ENCODE assay signal across 9 mouse cellular contexts in genomic region chr6:51881181-51881968, GRCm38 (mm10).
A peak's percentile ranks its signal among the peaks of the same experiment; 100 is the strongest.
DNase-seq lines count a peak whose midpoint lies in the region; ATAC-seq and TF ChIP-seq lines count a peak whose summit lies in the region.
"Had no signal": no experiment of that assay in that cellular context is flagged by ENCODE, and none has a peak within 500 bp of the region (broad histone marks: within the 10 kb centered on the region; RNA-seq: fewer than 3 reads in every experiment).

No protein-coding gene starts in this region.

- 0 out of 2 replicates have a peak overlapping the region, but pooled peaks have one; percentile 24 for H3K4me3 ChIP-seq in bone marrow macrophage, adult 2 months (ENCODE audit: insufficient read depth, low read length)
- H3K4me3 ChIP-seq in heart, embryonic 11.5 days (ENCODE audit: low read depth, low read length) = no peak overlapping the region
- H3K4me3 ChIP-seq: embryonic facial prominence, embryonic 15.5 days had no signal

- H3K4me1 ChIP-seq in bone marrow macrophage, adult 2 months (ENCODE audit: control insufficient read depth, insufficient read depth, low read length) = peaks cover 44% of the 10 kb centered on the region
- peaks cover 14% of the 10 kb centered on the region for H3K4me1 ChIP-seq in heart, embryonic 11.5 days (ENCODE audit: control insufficient read depth, insufficient read depth, low read length)

- ATAC-seq in heart, embryonic 11.5 days (replicated peaks; ENCODE audit: insufficient number of reproducible peaks, low FRiP score, low TSS enrichment) = no peak; the same call in 1 of the 2 replicates
- ATAC-seq in megakaryocyte, adult 5-6 weeks (ENCODE audit: poor library complexity, severe bottlenecking) = peak; percentile 98

- peak; percentile 41 to 66 for DNase-seq in kidney, postnatal 4 days
- no peak for DNase-seq in testis, postnatal 14 days (ENCODE audit: low spot score)
- DNase-seq in thymus, postnatal 25 days = no peak
- DNase-seq in left cerebral cortex, adult 11 months (ENCODE audit: low spot score) = no peak
- no peak for DNase-seq in adipocyte (ENCODE audit: low spot score)

- WGBS in heart, embryonic 11.5 days (ENCODE audit: insufficient replicate concordance) = 51% methylated on average over 13 of the region's 13 CpGs

- no peaks in the 10 kb centered on the region for H3K36me3 ChIP-seq in heart, embryonic 11.5 days (ENCODE audit: control insufficient read depth, insufficient read depth, low read length)
- H3K36me3 ChIP-seq: embryonic facial prominence, embryonic 15.5 days had no signal

- no peaks in the 10 kb centered on the region for H3K27me3 ChIP-seq in heart, embryonic 11.5 days (ENCODE audit: control insufficient read depth, insufficient read depth, low read length)

- 0 out of 2 replicates have a peak overlapping the region, but pooled peaks have one; percentile 7 for H3K4me2 ChIP-seq in heart, embryonic 11.5 days
- H3K4me2 ChIP-seq: embryonic facial prominence, embryonic 15.5 days had no signal

- no peak overlapping the region for H3K9ac ChIP-seq in heart, embryonic 11.5 days (ENCODE audit: low read depth, low read length)
- H3K9ac ChIP-seq: embryonic facial prominence, embryonic 15.5 days had no signal

- no peak for TF ChIP-seq CTCF in bone marrow macrophage, adult 2 months (IDR thresholded peaks at IDR 0.05; ENCODE audit: low read depth, low read length)

- TF ChIP-seq POLR2A in bone marrow macrophage, adult 2 months (IDR thresholded peaks at IDR 0.05; ENCODE audit: borderline replicate concordance, low read depth, low read length) = no peak

- peak overlapping the region; percentile 74 for H3K27ac ChIP-seq in bone marrow macrophage, adult 2 months (ENCODE audit: insufficient read depth, low read depth, low read length)
- peak overlapping the region; percentile 78 for H3K27ac ChIP-seq in heart, embryonic 11.5 days (ENCODE audit: low read depth, low read length)
- H3K27ac ChIP-seq: embryonic facial prominence, embryonic 15.5 days had no signal

- no peaks in the 10 kb centered on the region for H3K9me3 ChIP-seq in heart, embryonic 11.5 days (replicated peaks; ENCODE audit: control insufficient read depth, low read length)
- H3K9me3 ChIP-seq: embryonic facial prominence, embryonic 15.5 days had no signal

Comparison
In these comparisons a context has a peak if more than half of its experiments do, and no peak if none do; other contexts are left out.
1. DNase-seq: peak in kidney, postnatal 4 days (2 of 2); none in testis, postnatal 14 days (single experiment), thymus, postnatal 25 days (single experiment), left cerebral cortex, adult 11 months (single experiment) and adipocyte (single experiment).